Mouse (Mus musculus) liver, embryonic 12.5 days (tissue): Measurements from ENCODE around the gene Adam22. TPM values are rescaled to one million over a fixed set of nuclear protein-coding genes. Genes with fewer than 3 reads are reported as not detected.
"Not testable (repeated sequence)": the region's sequence is repeated elsewhere in the genome, so short reads cannot be mapped to it uniquely, and the experiment has no call there.

ENCODE experiments used
- ATAC-seq: fragments of 200-750 bp; cut with Nextera tagmentation; 2 replicates; pipeline ENCODE4 v1.8.0; 2017; ENCODE audit warnings: moderate number of reproducible peaks, mild to moderate bottlenecking, moderate library complexity
- H3K27ac ChIP-seq: fragments of 300-500 bp; sonication (generic); 2 replicates; pipeline ENCODE4 v1.5.1; 2016; ENCODE audit warnings: mild to moderate bottlenecking
- H3K27me3 ChIP-seq: fragments of 300-500 bp; sonication (generic); replicated peaks from 2 replicates; pipeline ENCODE4 v1.6.1; 2016; ENCODE audit warnings: mild to moderate bottlenecking, moderate library complexity
- H3K36me3 ChIP-seq: fragments of 300-500 bp; sonication (generic); 2 replicates; pipeline ENCODE4 v1.6.1; 2016; ENCODE audit warnings: mild to moderate bottlenecking, moderate library complexity
- H3K4me1 ChIP-seq: fragments of 300-500 bp; sonication (generic); 2 replicates; pipeline ENCODE4 v1.6.1; 2016
- H3K4me2 ChIP-seq: fragments of 300-500 bp; sonication (generic); 2 replicates; pipeline ENCODE4 v1.6.1; 2016; ENCODE audit warnings: mild to moderate bottlenecking, moderate library complexity
- H3K4me3 ChIP-seq: fragments of 300-500 bp; sonication (generic); 2 replicates; pipeline ENCODE4 v1.5.1; 2016; ENCODE audit warnings: mild to moderate bottlenecking, moderate library complexity
- H3K9ac ChIP-seq: fragments of 300-500 bp; sonication (generic); 2 replicates; pipeline ENCODE4 v1.6.1; 2016; ENCODE audit warnings: mild to moderate bottlenecking, moderate library complexity
- H3K9me3 ChIP-seq: fragments of 300-500 bp; sonication (generic); replicated peaks from 2 replicates; pipeline ENCODE4 v1.6.1; 2016; ENCODE audit warnings: mild to moderate bottlenecking, moderate library complexity
- WGBS: fragments of 180-500 bp; shearing (Covaris S2); methylation state at CpG from one replicate; pipeline ENCODE4 v1.1.7; 2016; ENCODE audit not compliant: insufficient replicate concordance; 5-methylcytosine and 5-hydroxymethylcytosine counted together
- polyA plus RNA-seq: library from polyadenylated mRNA; unstranded; fragments of >200 nt; fragmentation: Nextera tagmentation; extraction: Ambion mirVana; gene quantifications from 2 replicates; pipeline ENCODE4 v1.2.1, GENCODE M21; 2016

Adam22 gene
- polyA plus RNA-seq, 1 experiment from 2014 or later, result 0.56 TPM

DNA sequence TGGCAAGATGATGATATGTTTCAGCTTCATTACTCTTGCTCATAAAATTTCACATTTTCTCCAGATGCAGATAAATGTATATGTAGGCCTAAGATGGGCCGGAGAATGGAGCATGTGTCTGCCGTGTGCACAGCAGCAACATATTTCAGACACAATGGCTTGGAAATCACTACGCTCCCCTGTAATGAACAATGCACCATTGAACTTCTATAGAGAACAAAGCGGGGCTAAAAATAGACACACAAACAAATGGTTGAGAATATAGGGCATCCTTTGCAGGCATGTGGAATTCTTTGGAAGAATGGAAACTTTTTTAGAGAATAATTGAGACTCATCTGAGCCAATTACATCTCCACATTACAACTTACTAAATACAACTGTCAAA, 143.6 kb downstream of the Adam22 start:
- Histone ChIP-seq H3K9me3 (no peaks in the 10 kb centered on the region), H3K36me3 (no peaks in the 10 kb centered on the region), H3K4me2 (no peak overlapping the region), H3K4me1 (no peaks in the 10 kb centered on the region), H3K27ac (no peak overlapping the region), H3K4me3 (no peak overlapping the region), H3K9ac (no peak overlapping the region), H3K27me3 (no peaks in the 10 kb centered on the region)
- no peak for ATAC-seq
- WGBS, result 75% methylated on average over 4 of the region's 4 CpGs

DNA sequence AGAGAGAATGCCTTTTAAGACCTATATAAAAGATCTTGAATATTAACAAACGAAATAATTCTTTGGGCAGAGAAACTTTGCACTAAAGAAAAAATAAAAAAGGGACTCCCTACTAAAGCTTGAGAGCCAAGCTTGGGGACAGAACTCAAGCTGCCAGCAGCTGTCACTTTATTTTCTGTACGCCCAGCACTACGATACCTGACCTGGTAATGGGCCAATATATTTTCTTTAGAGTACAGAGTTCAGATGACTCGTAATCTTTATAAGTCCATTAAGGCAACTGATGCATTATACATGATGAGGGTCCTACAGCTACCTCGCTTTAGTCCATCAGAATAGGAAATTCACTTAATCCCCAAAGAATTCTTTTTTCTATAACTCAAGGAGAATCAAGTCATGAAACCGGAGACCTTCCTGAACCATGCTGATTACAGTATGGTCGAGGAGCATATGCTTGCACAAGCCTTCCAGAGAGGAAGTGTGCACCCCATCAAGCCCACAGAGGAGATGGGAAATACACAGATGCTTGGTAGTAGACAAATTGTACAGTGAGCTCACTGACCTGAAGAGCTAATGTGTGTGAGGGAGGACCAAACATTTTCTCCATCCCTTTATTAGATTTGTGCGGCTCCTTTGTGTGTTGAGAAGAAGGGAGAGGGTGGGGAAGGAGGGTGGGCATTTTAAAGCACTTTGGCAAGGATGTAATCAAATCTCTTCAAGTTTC, 144.2 kb downstream of the Adam22 start:
- no peaks in the 10 kb centered on the region for H3K36me3 ChIP-seq
- H3K4me1 ChIP-seq, result no peaks in the 10 kb centered on the region
- no peaks in the 10 kb centered on the region for H3K27me3 ChIP-seq
- ATAC-seq, result no peak
- H3K4me3 ChIP-seq, result no peak overlapping the region
- no peak overlapping the region for H3K9ac ChIP-seq
- no peaks in the 10 kb centered on the region for H3K9me3 ChIP-seq
- H3K4me2 ChIP-seq, result no peak overlapping the region
- 59% methylated on average over 8 of the region's 8 CpGs for WGBS
- H3K27ac ChIP-seq, result no peak overlapping the region

DNA sequence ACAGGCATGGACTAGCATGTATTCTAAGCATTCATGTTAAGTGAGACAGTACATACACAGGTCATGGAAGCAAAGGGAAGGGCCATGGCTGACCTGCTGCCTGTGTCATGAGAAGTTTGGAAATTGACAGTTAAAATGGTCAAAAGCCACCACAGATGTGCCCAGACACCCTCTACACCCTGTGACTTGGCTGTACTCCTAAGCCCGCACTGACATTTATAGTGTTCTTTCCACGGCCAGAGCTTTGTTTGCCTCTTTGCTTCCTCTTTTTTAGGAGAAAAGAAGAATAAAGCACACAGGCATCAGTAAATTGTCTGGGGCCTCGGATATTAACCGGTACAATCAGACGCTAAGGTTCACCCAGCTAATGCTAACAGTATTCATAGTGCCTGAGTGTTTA, 146.3 kb downstream of the Adam22 start:
- no peaks in the 10 kb centered on the region for H3K27me3 ChIP-seq
- H3K4me2 ChIP-seq, result no peak overlapping the region
- H3K27ac ChIP-seq, result no peak overlapping the region
- H3K4me1 ChIP-seq, result no peaks in the 10 kb centered on the region
- 61% methylated on average over 5 of the region's 5 CpGs for WGBS
- H3K36me3 ChIP-seq, result no peaks in the 10 kb centered on the region
- H3K9me3 ChIP-seq, result no peaks in the 10 kb centered on the region
- H3K4me3 ChIP-seq, result no peak overlapping the region
- H3K9ac ChIP-seq, result no peak overlapping the region
- ATAC-seq, result no peak

DNA sequence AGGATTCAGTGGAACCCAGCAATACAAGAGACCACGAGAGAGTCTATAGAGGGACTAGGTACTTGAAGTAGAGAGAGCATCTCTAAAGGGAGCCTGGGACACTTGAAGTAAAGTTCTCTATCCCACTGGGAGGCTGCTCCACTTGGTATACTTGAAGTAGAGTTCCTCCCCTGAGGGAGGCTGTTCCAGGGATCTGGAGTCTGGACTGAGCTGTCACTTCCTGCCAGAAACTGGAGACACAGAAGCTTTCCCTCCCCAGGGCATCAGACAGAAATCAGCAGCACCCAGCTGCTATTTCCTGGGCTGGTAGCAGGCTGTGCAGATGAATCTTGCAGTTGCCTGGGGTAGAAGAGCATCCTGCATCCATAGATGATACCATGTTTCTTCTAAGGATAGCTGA, 152.1 kb downstream of the Adam22 start:
- Histone ChIP-seq H3K4me3 (no peak overlapping the region), H3K27me3 (no peaks in the 10 kb centered on the region), H3K27ac (no peak overlapping the region), H3K9me3 (no peaks in the 10 kb centered on the region), H3K4me2 (no peak overlapping the region), H3K36me3 (no peaks in the 10 kb centered on the region), H3K9ac (no peak overlapping the region), H3K4me1 (no peaks in the 10 kb centered on the region)
- no peak for ATAC-seq
- 29% methylated on average over 1 of the region's 1 CpGs for WGBS

DNA sequence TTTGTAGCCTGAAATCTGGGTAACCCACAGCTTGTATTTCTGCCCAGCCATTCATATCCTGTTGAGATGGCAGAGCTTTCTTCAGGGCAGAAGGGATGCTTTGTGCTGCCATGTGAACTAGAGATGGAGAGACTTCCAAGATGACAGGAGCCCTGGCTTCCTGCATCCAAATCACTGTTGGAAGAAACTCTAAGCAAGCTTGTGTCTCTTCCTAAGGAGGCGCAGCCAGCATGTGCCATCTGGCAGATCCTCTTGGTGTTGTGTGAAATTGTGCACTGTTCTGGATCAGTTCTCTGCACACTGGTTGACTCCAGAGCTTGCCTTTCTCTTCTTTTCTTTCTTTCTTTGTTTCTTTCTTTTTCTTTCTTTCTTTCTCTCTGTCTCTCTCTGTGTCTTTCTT, 183.0 kb downstream of the Adam22 start:
- not testable (repeated sequence) for H3K9ac ChIP-seq, H3K4me1 ChIP-seq, H3K4me2 ChIP-seq, H3K27me3 ChIP-seq, H3K9me3 ChIP-seq, H3K4me3 ChIP-seq, ATAC-seq, H3K27ac ChIP-seq, H3K36me3 ChIP-seq
- 68% methylated on average over 1 of the region's 1 CpGs for WGBS

DNA sequence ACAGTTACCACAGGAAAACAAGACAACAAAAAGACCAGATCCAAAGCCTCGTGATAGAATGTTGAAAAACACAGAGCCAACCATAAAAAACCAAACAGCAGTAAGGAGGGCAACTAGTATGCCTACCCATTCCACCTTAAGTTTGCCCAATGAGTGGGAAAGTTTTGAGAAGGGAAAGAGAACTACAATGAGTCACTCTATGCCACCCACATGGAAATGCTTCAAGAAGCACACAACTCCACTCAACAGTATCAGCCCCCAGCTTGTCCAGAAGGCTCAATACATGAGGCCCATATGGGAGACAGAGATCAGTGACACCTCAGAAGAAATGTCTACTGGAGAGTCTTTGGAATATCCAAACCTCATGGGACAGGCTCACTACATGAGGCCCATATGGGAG, 187.3 kb downstream of the Adam22 start:
- H3K4me3 ChIP-seq, result no peak overlapping the region
- 44% methylated on average over 1 of the region's 1 CpGs for WGBS
- no peaks in the 10 kb centered on the region for H3K27me3 ChIP-seq
- no peak overlapping the region for H3K4me2 ChIP-seq
- H3K36me3 ChIP-seq, result no peaks in the 10 kb centered on the region
- H3K4me1 ChIP-seq, result no peaks in the 10 kb centered on the region
- H3K27ac ChIP-seq, result no peak overlapping the region
- ATAC-seq, result no peak
- H3K9ac ChIP-seq, result no peak overlapping the region
- H3K9me3 ChIP-seq, result no peaks in the 10 kb centered on the region

DNA sequence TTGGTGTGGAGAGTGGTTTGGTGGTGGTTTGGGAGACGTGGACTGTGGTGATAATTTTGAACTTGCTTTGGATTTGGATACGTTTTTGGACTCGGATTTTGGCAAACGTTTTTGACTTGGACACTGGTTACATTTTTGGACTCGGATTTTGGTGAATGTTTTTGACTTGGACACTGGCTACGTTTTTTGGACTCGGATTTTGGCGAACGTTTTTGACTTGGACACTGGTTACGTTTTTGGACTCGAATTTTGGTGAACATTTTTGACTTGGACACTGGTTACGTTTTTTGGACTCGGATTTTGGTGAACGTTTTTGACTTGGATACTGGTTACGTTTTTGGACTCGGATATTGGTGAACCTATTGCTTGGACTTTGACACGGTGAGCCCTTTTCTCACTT, 189.8 kb downstream of the Adam22 start:
- H3K27me3 ChIP-seq, result no peaks in the 10 kb centered on the region
- H3K4me1 ChIP-seq, result no peaks in the 10 kb centered on the region
- no peak for ATAC-seq
- H3K27ac ChIP-seq, result no peak overlapping the region
- no peak overlapping the region for H3K4me2 ChIP-seq
- 70% methylated on average over 17 of the region's 17 CpGs for WGBS
- no peaks in the 10 kb centered on the region for H3K9me3 ChIP-seq
- no peaks in the 10 kb centered on the region for H3K36me3 ChIP-seq
- no peak overlapping the region for H3K9ac ChIP-seq
- H3K4me3 ChIP-seq, result no peak overlapping the region

DNA sequence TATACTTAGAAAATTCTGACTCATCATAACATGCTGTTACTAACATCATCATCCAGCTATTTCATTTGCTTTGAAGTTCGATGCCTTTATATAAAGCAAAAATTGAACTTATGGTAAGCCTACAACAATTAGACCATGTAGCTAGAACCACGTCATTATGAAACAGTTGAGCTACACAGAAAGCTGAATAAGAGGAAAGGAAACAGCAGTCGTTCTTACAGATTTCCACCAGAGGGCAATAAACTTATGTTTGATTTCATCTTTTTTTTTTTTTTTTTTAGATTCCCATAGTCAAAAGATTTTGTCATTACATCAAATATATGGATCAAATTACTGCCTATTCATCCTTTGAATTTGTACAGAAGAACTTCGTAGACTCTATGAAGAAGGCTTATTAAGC, 203.2 kb downstream of the Adam22 start:
- Histone ChIP-seq H3K9ac (no peak overlapping the region), H3K9me3 (no peaks in the 10 kb centered on the region), H3K4me2 (no peak overlapping the region), H3K4me3 (no peak overlapping the region), H3K36me3 (no peaks in the 10 kb centered on the region), H3K27me3 (no peaks in the 10 kb centered on the region), H3K4me1 (no peaks in the 10 kb centered on the region), H3K27ac (no peak overlapping the region)
- 43% methylated on average over 4 of the region's 4 CpGs for WGBS
- no peak for ATAC-seq

DNA sequence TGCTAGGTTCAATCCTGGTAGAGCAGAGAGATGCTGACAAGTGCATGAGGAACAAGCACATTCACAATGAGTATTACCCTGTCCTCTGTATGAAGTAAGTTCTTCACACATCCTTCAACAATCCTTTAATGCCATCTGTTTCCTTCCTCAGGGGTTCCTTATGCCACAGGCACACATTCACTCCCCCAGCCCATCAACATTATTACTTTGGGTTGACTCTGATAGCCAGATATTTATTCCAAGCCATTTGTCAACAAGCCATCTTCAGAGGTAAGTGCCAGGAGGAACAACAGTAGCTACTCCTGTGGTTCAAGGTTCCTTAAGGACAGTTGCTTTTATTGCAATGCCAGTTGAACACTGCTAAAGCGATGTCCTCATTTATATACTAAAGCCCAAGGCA, 216.3 kb downstream of the Adam22 start:
- H3K9ac ChIP-seq, result no peak overlapping the region
- no peak overlapping the region for H3K4me2 ChIP-seq
- ATAC-seq, result no peak
- H3K4me1 ChIP-seq, result no peaks in the 10 kb centered on the region
- 74% methylated on average over 1 of the region's 1 CpGs for WGBS
- H3K36me3 ChIP-seq, result no peaks in the 10 kb centered on the region
- H3K9me3 ChIP-seq, result no peaks in the 10 kb centered on the region
- no peaks in the 10 kb centered on the region for H3K27me3 ChIP-seq
- H3K27ac ChIP-seq, result no peak overlapping the region
- no peak overlapping the region for H3K4me3 ChIP-seq

DNA sequence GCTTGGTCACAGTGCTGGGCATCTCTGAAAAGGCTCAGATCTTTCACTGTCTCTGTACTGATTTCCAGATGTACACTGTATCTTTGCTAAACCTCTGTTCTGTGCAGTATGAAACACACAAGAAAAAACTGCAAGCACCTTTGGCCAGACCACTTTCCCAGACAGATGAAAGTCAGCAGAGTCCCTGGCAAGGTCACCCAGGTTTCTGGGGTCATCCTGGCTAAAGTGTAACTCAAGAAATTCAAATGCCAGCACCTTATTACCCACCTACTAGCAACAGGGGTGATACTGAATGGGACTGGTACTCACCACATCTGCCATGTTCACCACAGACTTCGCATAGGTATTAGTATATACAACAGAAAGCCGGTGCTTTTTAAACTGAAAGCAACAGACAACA, 221.8 kb downstream of the Adam22 start:
- Histone ChIP-seq H3K36me3 (no peaks in the 10 kb centered on the region), H3K27me3 (no peaks in the 10 kb centered on the region), H3K9ac (no peak overlapping the region), H3K9me3 (no peaks in the 10 kb centered on the region), H3K27ac (no peak overlapping the region), H3K4me1 (no peaks in the 10 kb centered on the region), H3K4me3 (no peak overlapping the region), H3K4me2 (no peak overlapping the region)
- ATAC-seq, result no peak
- 86% methylated on average over 2 of the region's 2 CpGs for WGBS

DNA sequence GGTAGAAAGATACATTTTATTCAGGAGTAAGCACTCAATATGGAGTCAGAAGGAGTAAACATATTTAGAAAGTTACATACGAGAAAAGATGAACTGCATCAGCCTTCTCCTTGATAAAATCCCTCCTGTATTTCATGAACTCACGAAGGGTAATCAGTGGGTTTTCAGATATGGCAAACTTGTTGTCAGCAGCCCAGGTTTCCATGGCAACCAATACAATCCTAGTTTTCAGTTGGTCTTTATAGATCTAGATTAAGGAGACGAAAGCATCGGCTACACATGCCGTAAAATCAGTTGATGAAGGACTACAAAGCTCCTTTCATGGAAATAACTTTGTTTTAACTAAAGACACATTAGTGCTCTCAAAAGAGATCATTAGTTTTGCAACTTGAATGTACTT, 222.5 kb downstream of the Adam22 start:
- no peak overlapping the region for H3K9ac ChIP-seq
- no peak overlapping the region for H3K4me3 ChIP-seq
- no peak overlapping the region for H3K4me2 ChIP-seq
- no peak overlapping the region for H3K27ac ChIP-seq
- ATAC-seq, result no peak
- H3K36me3 ChIP-seq, result no peaks in the 10 kb centered on the region
- no peaks in the 10 kb centered on the region for H3K9me3 ChIP-seq
- H3K27me3 ChIP-seq, result no peaks in the 10 kb centered on the region
- 57% methylated on average over 5 of the region's 5 CpGs for WGBS
- no peaks in the 10 kb centered on the region for H3K4me1 ChIP-seq

DNA sequence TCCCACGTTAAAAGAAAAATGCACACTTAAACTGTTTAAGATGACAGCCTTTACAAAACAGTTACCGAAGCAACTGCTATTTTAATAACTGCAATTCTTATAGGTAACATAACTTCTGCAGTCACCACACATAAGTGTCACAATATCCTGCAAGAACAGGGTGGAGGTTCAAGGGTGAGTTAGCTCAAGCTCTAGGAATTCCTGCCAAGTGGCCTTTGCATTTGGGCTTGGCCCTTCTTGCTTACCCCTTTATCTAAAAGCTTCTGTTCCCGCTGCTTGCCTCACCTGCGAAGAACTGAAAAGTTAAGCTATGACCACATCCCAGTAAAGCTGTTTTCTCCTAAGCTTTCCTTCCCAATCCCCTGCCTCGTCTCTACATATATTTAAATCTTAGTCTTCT, 235.4 kb downstream of the Adam22 start:
- ATAC-seq, result no peak
- 70% methylated on average over 5 of the region's 5 CpGs for WGBS
- Histone ChIP-seq H3K4me3 (no peak overlapping the region), H3K27ac (no peak overlapping the region), H3K4me2 (no peak overlapping the region), H3K9ac (no peak overlapping the region), H3K36me3 (no peaks in the 10 kb centered on the region), H3K9me3 (no peaks in the 10 kb centered on the region), H3K27me3 (no peaks in the 10 kb centered on the region), H3K4me1 (no peaks in the 10 kb centered on the region)

DNA sequence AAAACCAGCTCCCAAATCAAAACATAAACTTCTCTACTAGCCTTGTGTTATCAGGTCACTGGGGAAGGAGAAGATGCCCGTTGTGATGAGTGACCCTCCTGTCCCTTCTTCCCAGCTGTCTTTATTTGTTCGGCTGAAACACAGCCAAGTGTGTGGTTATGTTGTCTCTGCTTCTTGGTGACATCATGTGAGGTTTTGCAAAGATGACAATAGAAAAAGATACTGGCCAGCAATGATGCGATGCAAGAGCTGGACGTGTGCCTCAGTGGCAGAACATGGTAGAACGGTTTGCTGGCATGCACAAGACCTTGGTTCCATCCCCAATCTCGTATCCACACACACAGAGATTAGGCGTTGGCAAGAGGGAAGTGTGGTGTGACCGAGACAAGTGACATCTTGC, 236.0 kb downstream of the Adam22 start:
- H3K27me3 ChIP-seq, result no peaks in the 10 kb centered on the region
- no peak overlapping the region for H3K27ac ChIP-seq
- no peaks in the 10 kb centered on the region for H3K4me1 ChIP-seq
- no peak overlapping the region for H3K4me2 ChIP-seq
- H3K36me3 ChIP-seq, result no peaks in the 10 kb centered on the region
- no peak overlapping the region for H3K4me3 ChIP-seq
- no peak overlapping the region for H3K9ac ChIP-seq
- no peak for ATAC-seq
- H3K9me3 ChIP-seq, result no peaks in the 10 kb centered on the region
- whole genome bisulfite sequencing, result 66% methylated on average over 8 of the region's 8 CpGs
